Mouse (Mus musculus) heart, embryonic 15.5 days (tissue): ENCODE data around the gene Ptprs. TPM values are rescaled to one million over a fixed set of nuclear protein-coding genes. Genes with fewer than 3 reads are reported as not detected.

ENCODE experiments used
- ATAC-seq: fragments of 200-750 bp; cut with Nextera tagmentation; replicated peaks from 2 replicates; pipeline ENCODE4 v1.8.0; 2017; ENCODE audit warnings: low read depth, moderate TSS enrichment; ENCODE audit not compliant: insufficient number of reproducible peaks, insufficient read depth, low FRiP score
- H3K27ac ChIP-seq: fragments of 300-500 bp; sonication (generic); 2 replicates; pipeline ENCODE4 v1.5.1; 2015; ENCODE audit warnings: mild to moderate bottlenecking, inconsistent platforms
- H3K27me3 ChIP-seq: fragments of 300-500 bp; sonication (generic); 2 replicates; pipeline ENCODE4 v1.6.1; 2015; ENCODE audit warnings: inconsistent platforms
- H3K36me3 ChIP-seq: fragments of 300-500 bp; sonication (generic); 2 replicates; pipeline ENCODE4 v1.6.1; 2015; ENCODE audit warnings: mild to moderate bottlenecking, inconsistent platforms
- H3K4me1 ChIP-seq: fragments of 300-500 bp; sonication (generic); replicated peaks from 2 replicates; pipeline ENCODE4 v1.6.1; 2015; ENCODE audit warnings: inconsistent platforms
- H3K4me2 ChIP-seq: fragments of 300-500 bp; sonication (generic); 2 replicates; pipeline ENCODE4 v1.6.1; 2015; ENCODE audit warnings: inconsistent platforms, mild to moderate bottlenecking, moderate library complexity
- H3K4me3 ChIP-seq: fragments of 300-500 bp; sonication (generic); 2 replicates; pipeline ENCODE4 v1.5.1; 2015; ENCODE audit warnings: mild to moderate bottlenecking, inconsistent platforms
- H3K9ac ChIP-seq: fragments of 300-500 bp; sonication (generic); 2 replicates; pipeline ENCODE4 v1.6.1; 2015; ENCODE audit warnings: mild to moderate bottlenecking, inconsistent platforms
- H3K9me3 ChIP-seq: fragments of 300-500 bp; sonication (generic); replicated peaks from 2 replicates; pipeline ENCODE4 v1.6.1; 2016; ENCODE audit warnings: inconsistent platforms
- WGBS: fragments of 180-500 bp; shearing (Covaris S2); methylation state at CpG from one replicate; pipeline ENCODE4 v1.1.7; 2015; ENCODE audit warnings: mixed read lengths; 5-methylcytosine and 5-hydroxymethylcytosine counted together
- polyA plus RNA-seq: library from polyadenylated mRNA; unstranded; fragments of >200 nt; fragmentation: Nextera tagmentation; extraction: Ambion mirVana; gene quantifications from 2 replicates; pipeline ENCODE4 v1.2.1, GENCODE M21; 2015

Gene Ptprs
- polyA plus RNA-seq, 1 experiment from 2014 or later: 37.6 TPM

DNA sequence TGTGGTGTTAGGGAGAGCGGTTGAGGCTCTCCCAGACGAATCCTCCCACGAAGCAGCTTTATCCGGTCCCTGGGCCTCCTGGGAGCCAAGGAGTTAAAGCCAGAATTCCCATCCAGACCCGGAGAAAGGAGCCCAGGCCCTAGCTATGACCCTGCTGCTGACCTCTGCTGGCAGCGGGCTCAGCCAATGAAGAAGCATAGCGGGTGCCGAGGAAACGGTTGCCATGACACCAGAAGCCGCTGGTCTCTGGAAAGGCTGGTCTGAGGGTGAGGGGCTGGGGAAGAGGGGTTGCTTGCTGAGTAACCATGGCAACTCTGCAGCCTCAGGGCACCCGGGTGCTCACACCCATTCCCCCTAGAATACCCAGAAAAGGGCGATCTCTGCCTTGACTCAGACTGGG, 11.7 kb upstream of the Ptprs start:
- no peaks in the 10 kb centered on the region for H3K27me3 ChIP-seq
- H3K9me3 ChIP-seq: peaks cover 12% of the 10 kb centered on the region
- ATAC-seq: no peak
- no peak overlapping the region for H3K4me3 ChIP-seq
- WGBS: 16% methylated on average over 12 of the region's 12 CpGs
- no peaks in the 10 kb centered on the region for H3K36me3 ChIP-seq
- H3K27ac ChIP-seq: no peak overlapping the region
- no peaks in the 10 kb centered on the region for H3K4me1 ChIP-seq
- no peak overlapping the region for H3K4me2 ChIP-seq
- H3K9ac ChIP-seq: no peak overlapping the region

DNA sequence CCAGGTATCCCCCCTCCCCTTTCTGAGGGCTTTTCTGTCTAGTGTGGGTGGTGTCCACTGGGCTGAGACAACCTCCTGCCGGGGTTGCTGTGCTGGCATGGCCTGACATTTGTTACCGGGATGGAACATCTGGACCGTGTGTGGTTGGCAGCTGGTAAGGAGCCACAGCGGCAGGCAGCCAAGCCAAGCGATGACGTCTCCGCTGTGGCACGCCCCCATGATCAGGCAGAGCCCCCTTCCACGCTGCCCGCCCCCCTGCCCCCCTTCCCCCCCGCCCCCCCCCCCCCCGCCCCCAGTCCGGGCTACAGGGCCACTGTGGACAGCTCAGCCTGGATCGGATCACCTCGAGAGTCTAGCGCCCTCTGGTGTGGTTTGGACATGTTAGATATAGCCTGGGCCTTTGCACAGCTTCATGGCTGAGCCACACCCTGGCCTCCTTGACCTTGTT, 11.2 kb upstream of the Ptprs start:
- Histone ChIP-seq H3K4me2 (no peak overlapping the region), H3K36me3 (no peaks in the 10 kb centered on the region), H3K27ac (no peak overlapping the region), H3K9me3 (peaks cover 6% of the 10 kb centered on the region), H3K4me1 (no peaks in the 10 kb centered on the region), H3K27me3 (no peaks in the 10 kb centered on the region), H3K9ac (no peak overlapping the region), H3K4me3 (no peak overlapping the region)
- 3% methylated on average over 10 of the region's 16 CpGs for WGBS
- ATAC-seq: 0 out of 2 replicates have a peak, but pooled peaks have one; percentile 44

DNA sequence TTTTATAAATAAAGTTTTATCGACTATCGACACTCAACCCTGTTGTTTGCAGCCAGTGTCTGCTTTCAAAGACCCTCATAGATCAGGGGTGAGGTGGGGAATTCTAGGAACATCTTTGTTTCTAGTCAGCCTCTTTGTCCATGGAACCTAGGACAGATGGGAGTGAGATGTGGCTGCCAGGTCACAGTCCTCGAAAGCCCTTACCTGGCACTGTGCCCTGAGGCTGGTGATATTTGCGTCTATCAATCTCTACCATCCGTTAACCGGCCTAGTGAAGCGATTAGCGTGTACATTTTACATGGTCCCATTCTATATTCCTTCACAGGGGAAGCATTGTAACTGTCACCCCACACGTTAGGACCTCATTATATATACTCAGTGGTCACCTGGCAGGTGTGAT, 9.6 kb upstream of the Ptprs start:
- Histone ChIP-seq H3K9ac (no peak overlapping the region), H3K4me3 (no peak overlapping the region), H3K4me2 (no peak overlapping the region), H3K4me1 (no peaks in the 10 kb centered on the region), H3K27me3 (no peaks in the 10 kb centered on the region), H3K9me3 (no peaks in the 10 kb centered on the region), H3K27ac (no peak overlapping the region), H3K36me3 (no peaks in the 10 kb centered on the region)
- no peak for ATAC-seq
- 91% methylated on average over 9 of the region's 9 CpGs for WGBS

DNA sequence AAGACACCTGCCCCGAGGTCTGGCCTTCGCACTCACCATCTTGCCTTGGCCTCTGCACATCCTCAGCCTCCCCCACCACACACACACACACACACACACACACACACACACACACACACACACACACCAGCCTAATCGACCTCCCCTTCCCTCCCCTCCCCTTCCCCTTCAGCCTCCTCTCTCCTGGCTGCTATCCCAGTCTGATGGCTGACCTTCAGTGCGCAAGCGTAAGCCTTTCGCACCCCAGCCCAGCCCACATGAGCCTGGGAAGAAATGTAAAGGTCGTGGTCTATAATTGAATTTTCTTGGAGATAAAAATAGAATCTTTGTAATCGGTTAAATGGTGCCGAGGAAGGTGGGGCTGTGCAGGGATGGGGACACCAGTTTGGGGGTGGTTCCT, 8.8 kb upstream of the Ptprs start:
- ATAC-seq: no peak
- WGBS: 55% methylated on average over 9 of the region's 9 CpGs
- Histone ChIP-seq H3K4me3 (no peak overlapping the region), H3K4me2 (no peak overlapping the region), H3K9ac (no peak overlapping the region), H3K4me1 (no peaks in the 10 kb centered on the region), H3K36me3 (no peaks in the 10 kb centered on the region), H3K27ac (no peak overlapping the region), H3K27me3 (no peaks in the 10 kb centered on the region), H3K9me3 (no peaks in the 10 kb centered on the region)

DNA sequence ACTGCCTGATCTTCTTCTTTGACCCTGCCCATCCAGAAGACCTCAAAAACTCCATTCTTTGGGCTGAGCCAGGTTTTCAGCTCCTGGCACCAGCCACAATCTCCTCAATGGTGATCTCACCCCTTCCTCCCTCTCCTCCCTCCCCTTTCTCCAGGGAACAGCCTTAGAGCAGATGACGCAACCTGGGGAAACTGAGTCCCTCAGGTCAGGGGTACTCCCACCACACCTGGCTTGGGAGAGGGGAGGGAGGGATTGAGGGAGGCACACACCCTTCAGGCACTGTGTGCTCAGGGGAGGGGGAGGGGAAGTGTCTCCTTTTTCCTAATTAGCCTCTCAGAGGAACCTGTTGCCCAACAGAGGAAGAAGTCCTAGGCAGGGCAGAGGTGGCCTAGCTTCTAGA, 6.4 kb upstream of the Ptprs start:
- Histone ChIP-seq H3K9me3 (no peaks in the 10 kb centered on the region), H3K27me3 (peaks cover 7% of the 10 kb centered on the region), H3K4me2 (no peak overlapping the region), H3K9ac (no peak overlapping the region), H3K36me3 (no peaks in the 10 kb centered on the region), H3K4me1 (peaks cover 6% of the 10 kb centered on the region; the same call in 1 of the 2 replicates), H3K4me3 (no peak overlapping the region), H3K27ac (no peak overlapping the region)
- 50% methylated on average over 1 of the region's 1 CpGs for WGBS
- ATAC-seq: no peak

DNA sequence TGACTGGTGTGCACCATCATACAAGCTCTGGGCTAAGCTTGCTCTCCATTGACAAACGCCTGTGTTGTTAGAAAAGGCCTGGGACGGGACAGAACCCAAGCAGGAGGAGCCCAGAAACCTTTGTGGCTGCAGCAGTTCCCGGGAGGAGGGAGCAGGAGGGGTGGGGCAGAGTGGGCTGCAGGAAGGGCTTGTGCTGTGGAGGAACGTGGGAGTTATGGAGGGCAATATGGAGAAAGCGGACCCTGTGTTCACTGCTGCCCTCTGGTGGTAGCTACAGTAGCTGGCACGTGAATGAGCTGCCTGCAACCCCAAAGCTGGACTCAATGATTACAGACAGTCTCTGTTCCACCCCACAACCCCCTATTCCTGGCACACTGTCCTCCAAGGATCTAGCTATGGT, 3.1 kb upstream of the Ptprs start:
- no peak overlapping the region for H3K27ac ChIP-seq
- H3K4me1 ChIP-seq: peaks cover 25% of the 10 kb centered on the region
- no peak overlapping the region for H3K9ac ChIP-seq
- H3K36me3 ChIP-seq: no peaks in the 10 kb centered on the region
- 0 out of 2 replicates have a peak, but pooled peaks cover 5% of the 10 kb centered on the region for H3K9me3 ChIP-seq
- ATAC-seq: no peak
- 15% methylated on average over 6 of the region's 6 CpGs for WGBS
- no peak overlapping the region for H3K4me3 ChIP-seq
- H3K4me2 ChIP-seq: no peak overlapping the region
- H3K27me3 ChIP-seq: peaks cover 22% of the 10 kb centered on the region

DNA sequence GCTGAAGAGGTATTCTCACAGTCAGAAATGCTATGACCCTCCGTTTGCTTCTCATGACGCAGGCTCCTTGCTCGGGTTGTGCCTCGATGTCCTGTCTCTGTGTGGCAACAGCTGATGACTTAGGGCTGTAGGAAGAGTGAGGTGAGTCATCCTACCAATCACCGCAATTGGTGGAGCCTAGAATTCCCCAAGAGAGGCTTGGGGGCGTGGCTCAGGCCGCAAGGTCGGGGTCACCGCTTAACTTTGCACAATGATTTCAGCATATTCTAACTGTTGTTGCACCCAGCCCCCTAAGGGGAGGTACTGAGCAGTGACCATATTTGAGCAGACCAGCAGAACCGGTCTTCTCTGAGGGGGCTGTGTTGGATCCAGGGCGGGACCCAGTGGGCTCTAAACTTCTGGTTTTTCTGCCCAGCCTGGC, 1.9 kb upstream of the Ptprs start:
- ATAC-seq: no peak
- WGBS: 63% methylated on average over 11 of the region's 11 CpGs
- no peak overlapping the region for H3K27ac ChIP-seq

DNA sequence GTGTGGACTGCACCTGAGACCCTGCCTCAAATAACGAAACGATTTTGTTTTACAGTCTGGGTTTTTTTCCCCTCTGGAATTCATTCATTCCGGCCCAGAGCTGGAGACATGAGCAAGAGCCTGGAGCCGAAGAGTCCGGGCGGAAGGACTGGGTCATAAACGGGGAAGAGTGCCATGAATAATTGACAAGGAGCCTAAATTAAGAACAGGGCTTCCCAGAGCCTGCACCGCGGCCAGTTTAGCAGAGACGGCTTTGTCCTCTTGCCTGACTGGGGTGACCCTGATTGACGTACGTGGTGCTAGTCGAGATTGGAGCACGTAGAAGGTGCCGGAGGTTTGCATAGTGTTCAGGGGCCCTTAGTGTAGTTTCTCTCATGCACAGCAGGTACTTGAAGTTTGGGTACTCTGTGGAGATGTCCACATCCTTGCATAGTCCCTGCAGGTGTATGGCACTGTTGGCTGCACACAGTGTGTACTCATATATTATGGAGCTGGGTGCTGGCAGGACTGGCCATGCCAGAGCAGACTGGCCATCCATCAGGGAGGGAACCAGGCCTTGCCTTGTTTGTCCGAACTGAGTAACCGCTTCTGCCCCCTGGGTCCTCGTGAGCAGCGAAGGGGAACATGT, 1.0 kb upstream of the Ptprs start:
- Histone ChIP-seq H3K36me3 (no peaks in the 10 kb centered on the region), H3K4me3 (no peak overlapping the region), H3K9ac (no peak overlapping the region), H3K4me1 (peaks cover 46% of the 10 kb centered on the region), H3K4me2 (no peak overlapping the region), H3K9me3 (0 out of 2 replicates have a peak, but pooled peaks cover 5% of the 10 kb centered on the region), H3K27me3 (peaks cover 42% of the 10 kb centered on the region), H3K27ac (no peak overlapping the region)
- ATAC-seq: no peak
- 80% methylated on average over 19 of the region's 19 CpGs for WGBS

More for the DNA sequence above, 1.9 kb upstream of the Ptprs start:
- 0 out of 2 replicates have a peak, but pooled peaks cover 5% of the 10 kb centered on the region for H3K9me3 ChIP-seq
- no peak overlapping the region for H3K4me3 ChIP-seq
- H3K4me1 ChIP-seq: peaks cover 37% of the 10 kb centered on the region
- H3K36me3 ChIP-seq: no peaks in the 10 kb centered on the region
- peaks cover 34% of the 10 kb centered on the region for H3K27me3 ChIP-seq
- no peak overlapping the region for H3K9ac ChIP-seq
- H3K4me2 ChIP-seq: no peak overlapping the region

DNA sequence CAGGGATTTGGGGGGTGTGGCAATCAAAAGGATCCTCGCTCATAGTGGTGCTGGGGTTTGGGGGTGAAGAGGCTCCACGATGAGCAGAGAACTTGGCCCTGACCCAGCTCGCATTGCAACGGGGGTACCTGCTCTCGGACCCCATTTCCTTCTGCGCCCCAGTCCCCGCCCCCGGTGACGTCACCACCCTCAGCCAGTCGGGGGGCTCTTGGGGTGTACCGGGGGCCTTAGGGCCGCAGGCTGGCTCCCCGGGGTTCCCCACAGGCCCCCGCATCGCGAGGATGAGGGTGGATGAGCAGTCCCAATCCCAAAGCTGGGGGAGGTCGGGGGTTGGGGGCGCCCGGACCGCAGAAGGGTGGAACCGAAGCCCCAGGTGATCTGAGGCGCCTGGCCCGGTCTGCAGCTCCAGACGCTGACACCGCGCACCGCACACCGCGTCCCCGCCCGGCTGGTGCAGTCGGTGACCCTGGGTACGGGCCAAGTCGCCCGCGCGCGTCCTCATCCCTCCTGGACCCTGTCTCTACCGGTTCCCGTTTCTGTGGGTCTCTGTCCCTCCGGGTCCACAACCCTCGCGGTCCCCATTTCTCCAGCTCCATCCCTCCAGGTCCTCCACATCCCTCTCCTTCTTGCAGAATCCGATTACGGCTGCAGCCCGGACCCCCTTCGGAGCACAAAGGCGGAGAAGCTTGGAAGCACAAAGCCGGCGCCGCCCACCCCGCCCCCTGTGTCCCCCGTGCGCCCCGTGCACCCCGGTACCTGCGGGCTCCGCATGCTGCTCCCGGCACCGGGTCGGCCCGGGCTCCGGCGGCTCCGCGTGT, 490 bp downstream of the Ptprs start:
- peaks cover 55% of the 10 kb centered on the region for H3K27me3 ChIP-seq

DNA sequence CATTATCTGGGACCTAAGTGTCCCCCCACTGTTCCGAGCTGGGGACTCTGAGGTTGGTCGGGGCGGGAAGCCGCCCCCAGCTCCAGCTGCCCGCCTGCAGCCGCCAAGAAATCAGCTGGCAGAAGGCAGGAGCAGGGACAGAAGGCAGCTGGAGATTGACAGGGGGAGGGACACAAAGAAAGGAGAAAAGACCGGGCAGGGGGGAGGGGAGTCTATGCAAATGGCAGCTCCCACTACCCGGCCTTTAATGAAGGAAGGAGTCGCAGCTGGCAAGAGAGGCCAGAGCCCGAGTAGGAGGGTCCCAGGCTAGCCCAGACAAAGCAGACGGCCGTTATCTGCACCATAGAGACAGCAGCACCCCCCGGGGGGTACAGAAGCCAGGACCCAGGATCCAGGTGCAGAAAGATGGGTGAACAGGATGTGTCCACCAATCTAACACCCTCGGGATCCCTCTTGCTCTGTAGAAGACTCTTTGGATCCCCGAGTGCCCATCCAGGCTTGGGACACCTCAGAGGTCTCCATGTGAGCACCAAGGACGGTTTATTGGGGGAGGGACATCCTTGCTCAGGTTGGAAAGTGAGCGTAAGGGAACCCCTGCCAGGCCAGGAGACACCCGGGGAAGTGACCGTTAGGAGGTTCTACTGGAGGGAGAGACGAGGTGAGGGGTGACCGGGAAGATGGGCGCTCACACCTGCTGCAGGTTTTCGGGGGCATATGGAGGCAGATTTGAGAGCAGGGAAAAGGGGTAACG, 1.3 kb downstream of the Ptprs start:
- Histone ChIP-seq H3K27ac (no peak overlapping the region), H3K36me3 (no peaks in the 10 kb centered on the region), H3K27me3 (peaks cover 59% of the 10 kb centered on the region), H3K4me3 (peak overlapping the region; percentile 86), H3K4me1 (peaks cover 65% of the 10 kb centered on the region), H3K9me3 (0 out of 2 replicates have a peak, but pooled peaks cover 5% of the 10 kb centered on the region), H3K9ac (peak overlapping the region; percentile 86), H3K4me2 (peak overlapping the region; percentile 99)
- 2% methylated on average over 24 of the region's 24 CpGs for WGBS
- no peak for ATAC-seq

More for the DNA sequence above, 490 bp downstream of the Ptprs start:
- H3K36me3 ChIP-seq: no peaks in the 10 kb centered on the region
- peak overlapping the region; percentile 64 for H3K27ac ChIP-seq
- peak overlapping the region; percentile 99 for H3K4me2 ChIP-seq
- 2% methylated on average over 65 of the region's 66 CpGs for WGBS
- H3K9me3 ChIP-seq: 0 out of 2 replicates have a peak, but pooled peaks cover 5% of the 10 kb centered on the region
- H3K9ac ChIP-seq: peak overlapping the region; percentile 86
- peaks cover 57% of the 10 kb centered on the region for H3K4me1 ChIP-seq
- ATAC-seq: peak; percentile 20
- H3K4me3 ChIP-seq: peak overlapping the region; percentile 86

DNA sequence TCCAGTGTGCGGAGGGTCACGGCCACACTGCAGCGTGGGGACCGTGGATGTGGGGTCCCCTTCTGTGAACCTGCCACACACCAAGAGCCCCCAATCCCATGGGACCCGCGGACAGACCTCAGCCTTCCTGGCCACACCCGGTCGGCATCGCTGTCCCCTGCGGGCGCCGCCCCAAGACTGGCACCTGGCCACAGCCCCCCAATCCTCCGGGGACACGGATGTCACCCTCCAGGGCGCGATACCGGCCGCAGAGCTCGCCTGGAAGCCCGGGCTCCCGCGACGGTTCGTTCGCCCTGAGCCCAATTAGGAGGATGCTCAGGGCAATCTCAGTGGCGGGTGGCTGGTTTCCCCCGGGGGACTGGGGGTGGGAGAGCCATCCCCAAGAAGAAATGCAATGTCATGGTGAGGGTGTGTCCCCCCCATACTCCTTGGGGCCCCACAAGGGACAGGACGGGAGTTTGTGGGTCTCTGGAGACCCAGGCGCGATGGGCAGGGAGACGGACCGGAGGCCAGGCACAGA, 1.9 kb downstream of the Ptprs start:
- H3K9ac ChIP-seq: peak overlapping the region; percentile 86
- peak overlapping the region; percentile 99 for H3K4me2 ChIP-seq
- H3K27ac ChIP-seq: no peak overlapping the region
- 0 out of 2 replicates have a peak, but pooled peaks cover 5% of the 10 kb centered on the region for H3K9me3 ChIP-seq
- peak overlapping the region; percentile 86 for H3K4me3 ChIP-seq
- no peak for ATAC-seq
- H3K27me3 ChIP-seq: peaks cover 59% of the 10 kb centered on the region
- no peaks in the 10 kb centered on the region for H3K36me3 ChIP-seq
- H3K4me1 ChIP-seq: peaks cover 71% of the 10 kb centered on the region
- WGBS: 3% methylated on average over 32 of the region's 32 CpGs
